Mouse (Mus musculus) limb, embryonic 14.5 days (tissue): ENCODE measurements around the gene Mrps18a. TPM values are rescaled to one million over a fixed set of nuclear protein-coding genes. Genes with fewer than 3 reads are reported as not detected.

Source experiments
- ATAC-seq: fragments of 200-750 bp; cut with Nextera tagmentation; 2 replicates; pipeline ENCODE4 v1.8.0; 2017; ENCODE audit warnings: low read depth, moderate number of reproducible peaks, moderate TSS enrichment; ENCODE audit not compliant: low FRiP score
- DNase-seq: peaks from one replicate; pipeline ENCODE4 v3.0.0-alpha.2; 2015; ENCODE audit warnings: low spot score
- H3K27ac ChIP-seq: fragments of 300-500 bp; sonication (generic); replicated peaks from 2 replicates; pipeline ENCODE4 v1.5.1; 2014; ENCODE audit warnings: low read depth, mild to moderate bottlenecking, low read length, moderate library complexity, mixed read lengths
- H3K27me3 ChIP-seq: fragments of 300-500 bp; sonication (generic); 2 replicates; pipeline ENCODE4 v1.6.1; 2014; ENCODE audit warnings: low read length, mixed read lengths; ENCODE audit not compliant: control insufficient read depth, insufficient read depth
- H3K36me3 ChIP-seq: fragments of 300-500 bp; sonication (generic); 2 replicates; pipeline ENCODE4 v1.6.1; 2014; ENCODE audit warnings: mild to moderate bottlenecking, low read length, moderate library complexity, mixed read lengths; ENCODE audit not compliant: control insufficient read depth, insufficient read depth
- H3K4me1 ChIP-seq: fragments of 300-500 bp; sonication (generic); 2 replicates; pipeline ENCODE4 v1.6.1; 2014; ENCODE audit warnings: antibody characterized with exemption, low read length, mixed read lengths; ENCODE audit not compliant: control insufficient read depth, insufficient read depth
- H3K4me2 ChIP-seq: fragments of 300-500 bp; sonication (generic); replicated peaks from 2 replicates; pipeline ENCODE4 v1.6.1; 2014; ENCODE audit warnings: low read depth, mild to moderate bottlenecking, low read length, moderate library complexity; ENCODE audit not compliant: severe bottlenecking
- H3K4me3 ChIP-seq: fragments of 300-500 bp; sonication (generic); replicated peaks from 2 replicates; pipeline ENCODE4 v1.5.1; 2014; ENCODE audit warnings: low read length
- H3K9ac ChIP-seq: fragments of 300-500 bp; sonication (generic); 2 replicates; pipeline ENCODE4 v1.6.1; 2014; ENCODE audit warnings: mild to moderate bottlenecking, low read depth, low read length, moderate library complexity; ENCODE audit not compliant: severe bottlenecking
- H3K9me3 ChIP-seq: fragments of 300-500 bp; sonication (generic); 2 replicates; pipeline ENCODE4 v1.6.1; 2016; ENCODE audit warnings: low read length; ENCODE audit not compliant: control insufficient read depth
- POLR2A ChIP-seq: fragments of 200-500 bp; IDR thresholded peaks from 2 replicates; pipeline ENCODE4 v1.8.0; 2012; ENCODE audit warnings: inconsistent platforms, mild to moderate bottlenecking, moderate library complexity, borderline replicate concordance; ENCODE audit not compliant: insufficient read depth, insufficient read length; ENCODE audit errors: extremely low read depth
- WGBS: fragments of 180-500 bp; shearing (Covaris S2); extraction: QIAGEN DNeasy Blood & Tissue Kit; methylation state at CpG from one replicate; pipeline ENCODE4 v1.1.7; 2014; 5-methylcytosine and 5-hydroxymethylcytosine counted together
- polyA plus RNA-seq, 2 experiments: library from polyadenylated mRNA; depleted of rRNA in 1 of 2; stranded (reverse) in 1 of 2; unstranded in 1 of 2; fragments of >200 nt; fragmentation: Nextera tagmentation in 1 of 2; extraction: Ambion mirVana in 1 of 2; gene quantifications; 2 replicates each; pipeline versions ENCODE4 v1.2.1 to v1.2.3; 2012 to 2014

The Mrps18a gene
- polyA plus RNA-seq, 2 experiments = 92.3 to 132 TPM

DNA sequence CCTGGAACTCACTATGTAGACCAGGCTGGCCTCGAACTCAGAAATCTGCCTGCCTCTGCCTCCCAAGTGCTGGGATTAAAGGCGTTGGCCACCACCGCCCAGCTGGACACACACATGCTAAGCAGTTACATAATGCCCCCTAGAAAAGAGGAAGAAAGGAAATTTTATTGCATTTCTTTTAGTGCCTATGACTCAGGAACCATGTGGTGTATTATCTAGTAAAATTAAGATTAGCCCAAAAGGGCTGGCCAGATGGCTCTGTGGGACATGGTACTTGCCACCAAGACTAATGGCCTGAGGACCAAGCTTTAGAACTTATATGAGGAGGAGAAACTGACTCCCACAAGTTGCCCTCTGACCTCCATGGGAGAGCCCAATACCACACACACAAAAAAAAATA lies 29.1 kb downstream of the Mrps18a start:
- 0 out of 2 replicates have a peak, but pooled peaks cover 6% of the 10 kb centered on the region for H3K4me1 ChIP-seq
- no peak overlapping the region for H3K27ac ChIP-seq
- H3K4me2 ChIP-seq = no peak overlapping the region
- DNase-seq (no peak), ATAC-seq (no peak)
- H3K9ac ChIP-seq = no peak overlapping the region
- no peak overlapping the region for H3K4me3 ChIP-seq
- no peaks in the 10 kb centered on the region for H3K36me3 ChIP-seq
- no peaks in the 10 kb centered on the region for H3K9me3 ChIP-seq
- no peak for TF ChIP-seq POLR2A
- no peaks in the 10 kb centered on the region for H3K27me3 ChIP-seq
- 79% methylated on average over 3 of the region's 3 CpGs for WGBS

DNA sequence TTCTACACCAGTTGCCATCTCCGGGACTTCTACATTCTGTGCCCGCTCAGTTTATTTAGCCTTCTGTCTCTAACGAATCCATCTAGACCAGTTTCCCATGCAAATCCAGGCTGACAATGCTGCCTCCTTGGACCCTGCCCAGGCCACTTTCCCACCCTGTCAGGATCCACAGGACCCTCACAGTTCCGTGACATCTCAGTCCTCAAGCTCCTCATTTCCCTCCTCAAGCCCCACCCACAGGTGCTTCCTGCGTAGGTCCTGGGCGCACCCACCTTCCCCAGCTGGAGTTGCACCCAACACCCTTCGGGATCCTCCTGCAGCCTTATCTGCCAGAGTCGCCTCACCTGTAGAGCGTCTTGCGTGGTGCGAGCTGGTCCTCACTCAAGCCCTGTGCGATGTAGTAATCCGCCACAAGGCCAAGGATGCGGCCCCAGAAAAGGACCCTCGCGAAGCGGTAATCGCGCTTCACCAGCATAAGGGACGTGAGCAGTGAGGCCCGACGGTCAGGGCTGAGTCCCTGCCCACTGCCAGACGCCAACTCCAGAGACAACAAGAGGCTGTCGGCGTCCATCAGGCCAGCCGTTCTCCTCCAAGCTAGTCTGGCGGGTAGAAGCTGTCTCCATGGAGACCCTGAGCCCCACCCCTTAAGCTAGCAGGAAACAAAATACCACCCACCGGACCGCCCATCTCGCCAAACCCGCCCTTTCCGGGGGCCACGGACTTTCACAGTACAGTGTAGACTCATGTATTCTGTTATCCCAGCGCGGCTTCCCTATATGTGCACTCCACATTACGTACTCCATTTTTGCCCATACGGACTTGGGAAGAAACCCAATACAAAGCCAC lies 33.0 kb downstream of the Mrps18a start, which contains the start of gene Rsph9:
Gene Rsph9 (minus strand): TSS at position 639 of the 846 bp plus-strand sequence.
- DNase-seq (peak; percentile 89), ATAC-seq (peak; percentile 94)
- Histone ChIP-seq H3K9me3 (no peaks in the 10 kb centered on the region), H3K4me3 (peak within 1 kb of the TSS; percentile 47), H3K4me2 (peak within 1 kb of the TSS; percentile 72), H3K9ac (peak within 1 kb of the TSS; percentile 36), H3K36me3 (peaks cover 33% of the 10 kb centered on the region), H3K4me1 (0 out of 2 replicates have a peak, but pooled peaks cover 6% of the 10 kb centered on the region), H3K27me3 (no peaks in the 10 kb centered on the region), H3K27ac (no peak within 1 kb of the TSS)
- 7% methylated on average over 37 of the region's 37 CpGs for WGBS
- TF ChIP-seq POLR2A = no peak

DNA sequence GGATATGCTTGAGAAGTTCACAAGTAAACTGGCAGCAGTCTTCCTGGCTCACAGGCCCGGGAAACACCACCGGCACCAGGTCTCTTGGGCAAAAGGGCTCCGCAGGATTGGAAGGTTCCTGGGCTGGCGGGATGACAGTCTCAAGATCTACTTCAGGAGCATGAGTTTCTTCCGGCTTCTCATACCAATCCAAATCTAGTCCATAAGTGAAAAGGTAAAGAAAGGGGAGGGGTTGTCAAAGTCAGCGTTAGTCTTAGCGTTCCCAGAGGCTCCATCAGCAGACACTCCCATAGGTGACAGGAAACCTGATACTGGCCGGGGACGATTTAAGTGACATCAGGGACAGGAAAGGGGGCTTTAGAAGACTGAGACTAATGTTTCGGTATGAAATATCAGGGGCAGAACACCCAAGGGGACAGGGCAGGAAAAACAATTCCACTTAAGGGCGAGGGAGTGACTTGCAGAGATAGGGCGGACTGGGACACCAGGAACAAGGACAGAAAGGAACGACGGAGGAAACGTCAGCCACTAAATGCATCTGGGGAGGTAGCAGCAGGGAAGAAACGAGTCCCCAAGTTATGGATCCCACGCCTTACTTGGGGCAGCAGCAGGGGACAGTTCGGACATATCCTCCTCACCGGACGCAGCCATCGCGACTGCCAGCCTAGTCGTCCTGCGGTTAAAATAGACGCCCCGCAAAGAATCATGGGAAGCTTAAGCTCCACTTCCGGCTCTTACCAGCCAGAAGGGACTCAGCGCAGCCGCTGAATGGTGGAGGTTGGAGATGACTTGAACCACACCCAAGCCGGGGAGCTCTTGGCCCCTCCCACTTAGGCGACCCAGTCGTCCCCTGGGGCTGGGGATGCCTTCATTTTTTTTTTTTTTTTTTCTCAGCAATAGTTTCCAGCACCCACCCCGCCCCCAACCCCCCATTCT lies 42.3 kb downstream of the Mrps18a start, which contains the start of gene Mad2l1bp:
Gene Mad2l1bp (minus strand): TSS at position 707 of the 936 bp plus-strand sequence.
- DNase-seq (peak; percentile 95), ATAC-seq (peak; percentile 88)
- H3K4me1 ChIP-seq = peaks cover 7% of the 10 kb centered on the region; the same call in 1 of the 2 replicates
- peak within 1 kb of the TSS; percentile 45; the same call in 1 of the 2 replicates for H3K27ac ChIP-seq
- H3K36me3 ChIP-seq = peaks cover 12% of the 10 kb centered on the region
- peak within 1 kb of the TSS; percentile 66 for H3K4me3 ChIP-seq
- peak within 1 kb of the TSS; percentile 74 for H3K9ac ChIP-seq
- H3K4me2 ChIP-seq = peak within 1 kb of the TSS; percentile 77
- H3K27me3 ChIP-seq = no peaks in the 10 kb centered on the region
- no peaks in the 10 kb centered on the region for H3K9me3 ChIP-seq
- peak; percentile 85; the same call in 1 of the 2 replicates for TF ChIP-seq POLR2A
- 6% methylated on average over 33 of the region's 33 CpGs for WGBS

DNA sequence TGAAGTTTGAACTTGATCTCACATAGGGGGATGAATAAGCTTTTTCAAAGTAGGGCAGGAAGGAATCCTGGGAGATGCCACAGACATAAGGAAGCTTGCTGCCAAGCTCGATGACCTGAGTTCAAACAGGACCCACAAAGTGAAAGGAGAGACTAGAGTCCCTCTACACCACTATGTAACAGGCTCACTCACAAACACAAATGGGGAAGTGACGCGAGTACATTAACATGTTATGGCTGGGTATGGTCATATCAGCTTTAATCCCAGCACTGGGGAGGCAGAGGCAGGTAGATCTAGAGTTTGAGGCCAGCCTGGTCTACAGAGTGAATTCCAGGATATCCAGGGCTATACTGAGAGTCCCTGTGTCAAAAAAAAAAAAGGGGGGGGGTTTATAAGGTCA lies 43.5 kb downstream of the Mrps18a start:
- ATAC-seq (no peak), DNase-seq (no peak)
- H3K27me3 ChIP-seq = no peaks in the 10 kb centered on the region
- H3K9me3 ChIP-seq = no peaks in the 10 kb centered on the region
- no peak overlapping the region for H3K9ac ChIP-seq
- no peaks in the 10 kb centered on the region for H3K36me3 ChIP-seq
- H3K27ac ChIP-seq = no peak overlapping the region
- 98% methylated on average over 3 of the region's 3 CpGs for WGBS
- H3K4me3 ChIP-seq = no peak overlapping the region
- H3K4me1 ChIP-seq = peaks cover 7% of the 10 kb centered on the region; the same call in 1 of the 2 replicates
- no peak for TF ChIP-seq POLR2A
- no peak overlapping the region for H3K4me2 ChIP-seq

DNA sequence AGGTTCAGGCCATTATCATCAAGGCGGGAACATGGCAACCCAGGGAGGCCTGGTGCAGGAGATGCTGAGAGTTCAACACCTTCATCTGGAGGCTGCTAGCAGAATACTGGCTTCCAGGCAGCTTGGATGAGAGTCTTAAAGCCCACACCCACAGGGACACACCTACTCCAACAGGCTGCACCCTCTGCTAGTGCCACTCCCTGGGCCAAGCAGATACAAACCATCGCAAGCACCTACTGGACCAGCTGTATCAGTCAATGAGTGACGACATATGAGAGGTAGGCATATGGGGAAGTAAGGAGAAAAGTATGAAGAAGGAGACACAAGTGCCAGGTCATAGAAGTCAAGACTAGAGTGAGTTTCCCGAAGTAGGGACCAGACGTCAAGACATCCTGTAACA lies 45.9 kb downstream of the Mrps18a start:
- H3K4me1 ChIP-seq = peaks cover 8% of the 10 kb centered on the region; the same call in 1 of the 2 replicates
- ATAC-seq = no peak
- no peaks in the 10 kb centered on the region for H3K9me3 ChIP-seq
- H3K4me2 ChIP-seq = no peak overlapping the region
- no peak overlapping the region for H3K27ac ChIP-seq
- H3K27me3 ChIP-seq = no peaks in the 10 kb centered on the region
- H3K9ac ChIP-seq = no peak overlapping the region
- WGBS = 80% methylated on average over 5 of the region's 5 CpGs
- no peak for TF ChIP-seq POLR2A
- no peak overlapping the region for H3K4me3 ChIP-seq
- no peak for DNase-seq
- H3K36me3 ChIP-seq = no peaks in the 10 kb centered on the region
